Mouse (Mus musculus): ENCODE measurements at regions not wholly inside any gene's neighbourhood (a gene's known extent, or its start where the extent isn't known, plus 50 kb on each side); places are given as distances from the start of the nearest gene placed in this dataset.

DNA sequence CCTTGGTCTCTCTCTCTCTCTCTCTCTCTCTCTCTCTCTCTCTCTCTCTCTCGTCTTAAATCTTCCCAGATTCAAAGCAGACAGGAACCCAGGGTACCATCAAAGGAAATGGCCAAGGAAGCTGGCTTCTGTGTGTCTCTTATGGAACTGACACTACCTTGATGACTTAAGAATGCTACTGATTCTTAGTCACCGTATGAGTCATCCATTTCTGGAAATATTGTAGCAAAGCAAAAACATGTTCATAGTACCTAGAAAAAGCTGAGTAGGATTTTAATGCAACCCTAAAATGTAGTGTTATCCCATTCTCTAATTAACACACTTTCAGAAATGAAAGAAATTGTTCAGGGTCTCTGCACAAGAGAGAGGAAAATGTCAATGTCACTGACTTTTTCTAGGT lies 396.0 kb upstream of the Ddi1 start:
- H3K4me2 ChIP-seq (ENCODE audit: low read depth, low read length): no peak overlapping the region
- H3K9ac ChIP-seq (replicated peaks; ENCODE audit: low read length): no peak overlapping the region
- DNase-seq (ENCODE audit: low spot score): no peak
- no peak overlapping the region for H3K27ac ChIP-seq
- no peak for ATAC-seq
- TF ChIP-seq CTCF (IDR thresholded peaks at IDR 0.05; ENCODE audit: low read depth): no peak
- H3K36me3 ChIP-seq (ENCODE audit: insufficient read depth, low read length): no peaks in the 10 kb centered on the region
- no peaks in the 10 kb centered on the region for H3K4me1 ChIP-seq (ENCODE audit: insufficient read depth, low read length)
- no peaks in the 10 kb centered on the region for H3K27me3 ChIP-seq (ENCODE audit: insufficient read depth, low read length)
- WGBS: 75% methylated on average over 2 of the region's 2 CpGs
- H3K9me3 ChIP-seq (ENCODE audit: low read length): no peaks in the 10 kb centered on the region
- H3K4me3 ChIP-seq (ENCODE audit: low read length): no peak overlapping the region

DNA sequence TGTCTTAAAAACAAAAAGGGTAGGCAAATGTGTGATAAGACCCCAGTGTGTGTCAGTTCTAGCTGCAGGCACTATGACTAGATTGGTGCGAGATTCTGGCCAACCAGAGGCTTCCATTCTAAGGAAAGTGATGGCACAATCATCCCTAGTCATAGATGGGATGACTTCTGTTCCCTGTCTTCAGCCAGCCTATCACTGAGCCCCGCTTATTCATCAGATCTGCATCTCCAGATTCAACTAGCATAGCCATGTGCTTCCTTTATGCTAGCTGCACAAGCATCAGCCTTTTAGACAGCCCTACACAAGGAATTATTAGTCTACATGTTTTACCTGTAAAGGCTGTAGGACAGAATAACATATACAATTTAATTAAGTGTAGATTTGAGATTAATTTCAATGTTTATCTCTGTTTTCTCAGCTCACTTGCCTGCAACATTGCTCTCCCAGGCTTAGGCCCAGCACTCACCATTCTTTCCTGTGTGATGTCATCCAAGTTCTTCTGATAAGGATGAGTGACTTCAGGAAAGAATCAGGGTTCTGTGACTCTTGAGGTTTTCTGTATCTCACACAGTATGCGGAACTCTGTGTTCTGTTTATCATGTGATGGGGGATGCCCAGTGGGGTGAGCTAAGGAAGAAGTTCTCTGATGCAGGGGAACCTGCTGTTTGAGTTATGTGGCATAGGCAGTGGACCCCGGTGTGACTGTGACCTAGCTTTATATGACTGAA lies 382.8 kb upstream of the Ddi1 start:
- no peaks in the 10 kb centered on the region for H3K4me1 ChIP-seq (ENCODE audit: insufficient read depth, low read length)
- no peaks in the 10 kb centered on the region for H3K36me3 ChIP-seq (ENCODE audit: insufficient read depth, low read length)
- H3K4me3 ChIP-seq (ENCODE audit: low read length): no peak overlapping the region
- H3K27me3 ChIP-seq (ENCODE audit: insufficient read depth, low read length): no peaks in the 10 kb centered on the region
- DNase-seq (ENCODE audit: low spot score): no peak
- H3K4me2 ChIP-seq (ENCODE audit: low read depth, low read length): no peak overlapping the region
- TF ChIP-seq CTCF (IDR thresholded peaks at IDR 0.05; ENCODE audit: low read depth): no peak
- WGBS: 84% methylated on average over 4 of the region's 4 CpGs
- no peak overlapping the region for H3K9ac ChIP-seq (replicated peaks; ENCODE audit: low read length)
- no peaks in the 10 kb centered on the region for H3K9me3 ChIP-seq (ENCODE audit: low read length)
- no peak overlapping the region for H3K27ac ChIP-seq
- ATAC-seq: no peak

DNA sequence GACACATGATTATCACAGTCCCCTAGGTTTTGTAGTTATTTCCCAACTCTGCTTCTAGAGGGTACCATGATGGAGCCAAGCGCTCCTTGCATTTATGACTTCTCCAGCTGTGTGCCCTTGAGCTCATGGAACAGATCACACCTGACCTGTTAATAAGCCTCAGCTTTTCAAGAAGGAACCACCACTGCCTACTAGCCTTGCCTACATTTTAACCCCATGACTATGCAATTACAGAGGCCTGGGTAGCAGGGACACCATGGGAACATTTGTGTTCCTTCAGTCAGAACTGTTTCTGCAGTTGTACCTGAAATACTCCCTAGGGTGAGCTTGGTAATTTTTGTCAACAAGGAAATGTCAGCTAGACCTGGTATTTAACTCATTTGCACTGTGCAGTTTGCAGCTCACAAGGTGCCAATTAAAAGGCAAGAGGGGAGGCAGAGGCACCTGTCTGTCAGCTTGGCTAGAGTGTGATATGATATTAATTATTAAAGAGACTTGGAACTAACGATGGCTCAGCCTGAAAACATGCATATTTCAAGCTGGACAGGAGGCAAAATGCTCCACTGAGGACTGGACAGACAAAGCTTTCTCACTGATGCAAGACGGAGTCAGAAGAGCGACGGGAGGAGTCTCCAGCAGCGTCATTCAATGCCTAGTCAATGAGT lies 382.1 kb upstream of the Ddi1 start:
- Histone ChIP-seq H3K27ac (no peak overlapping the region), H3K36me3 (ENCODE audit: insufficient read depth, low read length) (no peaks in the 10 kb centered on the region), H3K4me2 (ENCODE audit: low read depth, low read length) (no peak overlapping the region), H3K27me3 (ENCODE audit: insufficient read depth, low read length) (no peaks in the 10 kb centered on the region), H3K4me3 (ENCODE audit: low read length) (no peak overlapping the region), H3K9ac (replicated peaks; ENCODE audit: low read length) (no peak overlapping the region), H3K9me3 (ENCODE audit: low read length) (no peaks in the 10 kb centered on the region), H3K4me1 (ENCODE audit: insufficient read depth, low read length) (no peaks in the 10 kb centered on the region)
- ATAC-seq (no peak), DNase-seq (ENCODE audit: low spot score) (no peak)
- TF ChIP-seq CTCF (IDR thresholded peaks at IDR 0.05; ENCODE audit: low read depth): no peak
- 83% methylated on average over 6 of the region's 6 CpGs for WGBS

DNA sequence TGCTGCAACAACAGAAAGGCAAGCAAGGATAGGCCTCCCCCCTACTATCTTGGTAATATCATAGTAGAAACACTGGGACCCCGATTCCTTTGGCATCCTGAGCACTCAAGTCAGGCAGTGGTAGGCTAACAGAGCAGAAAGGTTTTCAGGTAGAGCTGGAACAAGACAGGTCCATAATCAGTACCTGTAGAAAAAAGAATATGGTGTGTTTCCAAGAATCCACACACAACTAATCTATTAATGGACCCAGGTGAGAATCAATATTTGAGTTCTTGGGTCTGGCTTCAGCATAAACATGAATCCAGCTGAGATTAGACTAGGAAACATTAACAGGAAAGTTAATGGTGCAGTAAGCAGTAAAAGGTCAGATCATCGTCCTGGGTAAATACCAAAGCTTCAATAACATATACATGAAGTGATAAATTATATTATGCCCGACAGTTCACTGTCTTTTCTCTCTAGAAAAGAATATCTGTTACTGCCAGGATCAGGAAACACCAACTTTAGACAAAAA lies 376.2 kb upstream of the Ddi1 start:
- ATAC-seq (no peak), DNase-seq (ENCODE audit: low spot score) (no peak)
- Histone ChIP-seq H3K4me3 (ENCODE audit: low read length) (no peak overlapping the region), H3K27me3 (ENCODE audit: insufficient read depth, low read length) (no peaks in the 10 kb centered on the region), H3K9me3 (ENCODE audit: low read length) (no peaks in the 10 kb centered on the region), H3K36me3 (ENCODE audit: insufficient read depth, low read length) (no peaks in the 10 kb centered on the region), H3K27ac (no peak overlapping the region), H3K9ac (replicated peaks; ENCODE audit: low read length) (no peak overlapping the region), H3K4me1 (ENCODE audit: insufficient read depth, low read length) (no peaks in the 10 kb centered on the region), H3K4me2 (ENCODE audit: low read depth, low read length) (no peak overlapping the region)
- 81% methylated on average over 3 of the region's 3 CpGs for WGBS
- no peak for TF ChIP-seq CTCF (IDR thresholded peaks at IDR 0.05; ENCODE audit: low read depth)

DNA sequence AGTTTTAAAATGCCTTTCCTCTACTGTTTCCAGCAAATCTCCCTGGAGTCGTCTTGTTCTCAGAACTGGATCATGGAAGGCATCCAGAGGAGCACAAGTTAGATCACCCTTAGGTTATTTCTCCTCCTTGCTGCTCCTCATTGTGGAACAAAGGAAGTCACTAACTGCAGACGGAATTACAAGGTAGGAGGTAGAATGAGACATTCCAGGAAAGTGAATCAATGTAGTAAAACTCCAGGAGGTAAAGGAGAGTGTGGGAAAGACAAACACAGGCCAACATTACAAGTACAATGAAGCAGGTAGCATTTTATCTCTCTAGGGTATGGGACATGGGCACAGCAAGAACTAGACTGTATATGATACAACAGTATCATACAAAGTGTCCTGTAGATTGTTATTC lies 375.7 kb upstream of the Ddi1 start:
- no peak overlapping the region for H3K4me3 ChIP-seq (ENCODE audit: low read length)
- H3K4me2 ChIP-seq (ENCODE audit: low read depth, low read length): no peak overlapping the region
- H3K27me3 ChIP-seq (ENCODE audit: insufficient read depth, low read length): no peaks in the 10 kb centered on the region
- no peak overlapping the region for H3K9ac ChIP-seq (replicated peaks; ENCODE audit: low read length)
- H3K27ac ChIP-seq: no peak overlapping the region
- no peaks in the 10 kb centered on the region for H3K9me3 ChIP-seq (ENCODE audit: low read length)
- H3K4me1 ChIP-seq (ENCODE audit: insufficient read depth, low read length): no peaks in the 10 kb centered on the region
- no peak for DNase-seq (ENCODE audit: low spot score)
- H3K36me3 ChIP-seq (ENCODE audit: insufficient read depth, low read length): no peaks in the 10 kb centered on the region
- TF ChIP-seq CTCF (IDR thresholded peaks at IDR 0.05; ENCODE audit: low read depth): no peak
- no peak for ATAC-seq
- WGBS: 64% methylated on average over 2 of the region's 2 CpGs

DNA sequence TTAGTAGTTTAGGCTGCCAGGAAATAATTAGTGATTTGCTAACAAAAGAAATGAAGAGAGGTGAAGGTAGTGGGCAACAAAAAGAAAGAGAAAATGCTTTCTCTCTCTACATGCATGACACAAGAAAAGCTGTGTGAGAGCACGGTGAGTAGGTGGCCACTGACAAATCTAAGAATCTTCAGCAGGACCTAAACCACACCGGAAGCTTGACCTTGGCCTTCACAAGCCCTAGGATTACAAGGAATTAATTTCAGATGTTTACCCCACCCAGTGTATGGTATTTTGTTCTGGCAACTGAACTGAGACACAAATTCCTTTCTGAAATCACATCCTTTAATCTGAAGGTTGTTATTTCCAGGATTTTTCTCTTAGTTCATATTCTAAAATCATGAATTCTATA lies 347.5 kb upstream of the Ddi1 start:
- no peak overlapping the region for H3K9ac ChIP-seq (replicated peaks; ENCODE audit: low read length)
- H3K9me3 ChIP-seq (ENCODE audit: low read length): no peaks in the 10 kb centered on the region
- no peak for TF ChIP-seq CTCF (IDR thresholded peaks at IDR 0.05; ENCODE audit: low read depth)
- no peak overlapping the region for H3K4me3 ChIP-seq (ENCODE audit: low read length)
- H3K4me1 ChIP-seq (ENCODE audit: insufficient read depth, low read length): no peaks in the 10 kb centered on the region
- H3K4me2 ChIP-seq (ENCODE audit: low read depth, low read length): no peak overlapping the region
- H3K27ac ChIP-seq: no peak overlapping the region
- DNase-seq (ENCODE audit: low spot score) (no peak), ATAC-seq (no peak)
- H3K36me3 ChIP-seq (ENCODE audit: insufficient read depth, low read length): no peaks in the 10 kb centered on the region
- WGBS: 74% methylated on average over 2 of the region's 2 CpGs
- no peaks in the 10 kb centered on the region for H3K27me3 ChIP-seq (ENCODE audit: insufficient read depth, low read length)

DNA sequence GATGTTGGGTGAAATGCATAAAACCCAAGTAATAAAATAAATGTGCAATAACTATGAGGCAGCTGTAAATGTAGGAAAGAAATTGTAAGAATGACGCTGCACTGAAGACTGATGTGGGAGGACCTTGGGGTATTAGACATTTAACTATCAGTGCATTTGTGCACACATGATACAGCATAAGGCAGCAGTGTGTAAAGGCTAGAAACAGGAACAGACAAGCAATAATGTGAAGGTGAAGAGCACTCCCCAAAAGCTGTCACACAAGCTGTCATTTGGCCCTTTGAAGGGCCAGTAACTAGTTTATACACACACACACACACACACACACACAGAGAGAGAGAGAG lies 339.6 kb upstream of the Ddi1 start:
- 69% methylated on average over 1 of the region's 1 CpGs for WGBS
- no peak for TF ChIP-seq CTCF (IDR thresholded peaks at IDR 0.05; ENCODE audit: low read depth)
- no peak for DNase-seq (ENCODE audit: low spot score)
- no peaks in the 10 kb centered on the region for H3K27me3 ChIP-seq (ENCODE audit: insufficient read depth, low read length)
- H3K9me3 ChIP-seq (ENCODE audit: low read length): no peaks in the 10 kb centered on the region
- no peaks in the 10 kb centered on the region for H3K36me3 ChIP-seq (ENCODE audit: insufficient read depth, low read length)
- no peaks in the 10 kb centered on the region for H3K4me1 ChIP-seq (ENCODE audit: insufficient read depth, low read length)
- no peak overlapping the region for H3K27ac ChIP-seq
- H3K4me3 ChIP-seq (ENCODE audit: low read length): no peak overlapping the region
- no peak for ATAC-seq
- no peak overlapping the region for H3K9ac ChIP-seq (replicated peaks; ENCODE audit: low read length)
- no peak overlapping the region for H3K4me2 ChIP-seq (ENCODE audit: low read depth, low read length)
